Mouse (Mus musculus): Measurements from ENCODE around the gene Hnrnpab.

The Hnrnpab gene

GRCm38 (mm10) chr11:51565951-51566350 is 40.7 kb downstream of the Hnrnpab start:
- DNase-seq (ENCODE audit: low spot score in 2 of 2): no peak

GRCm38 (mm10) chr11:51565062-51565461 is 41.6 kb downstream of the Hnrnpab start:
- DNase-seq (ENCODE audit: low spot score in 2 of 2): peak; percentile 42 to 54

GRCm38 (mm10) chr11:51563276-51563675 is 43.4 kb downstream of the Hnrnpab start:
- no peak for DNase-seq (ENCODE audit: low spot score in 2 of 2)

- DNase-seq (ENCODE audit: low spot score in 2 of 2): no peak
These were observed 51.6 kb downstream of the Hnrnpab start for GRCm38 (mm10) chr11:51555066-51555465.

GRCm38 (mm10) chr11:51554590-51554989 is 52.1 kb downstream of the Hnrnpab start:
- no peak for DNase-seq (ENCODE audit: low spot score in 2 of 2)

- no peak for DNase-seq (ENCODE audit: low spot score in 2 of 2)
These were observed 54.6 kb downstream of the Hnrnpab start for GRCm38 (mm10) chr11:51552091-51552490.

GRCm38 (mm10) chr11:51551253-51551652 is 55.4 kb downstream of the Hnrnpab start:
- DNase-seq (ENCODE audit: low spot score in 2 of 2): peak; percentile 53 to 57

All from spleen, postnatal 36 days (tissue).